Mouse (Mus musculus): ENCODE measurements around the gene Klk6.

DNA sequence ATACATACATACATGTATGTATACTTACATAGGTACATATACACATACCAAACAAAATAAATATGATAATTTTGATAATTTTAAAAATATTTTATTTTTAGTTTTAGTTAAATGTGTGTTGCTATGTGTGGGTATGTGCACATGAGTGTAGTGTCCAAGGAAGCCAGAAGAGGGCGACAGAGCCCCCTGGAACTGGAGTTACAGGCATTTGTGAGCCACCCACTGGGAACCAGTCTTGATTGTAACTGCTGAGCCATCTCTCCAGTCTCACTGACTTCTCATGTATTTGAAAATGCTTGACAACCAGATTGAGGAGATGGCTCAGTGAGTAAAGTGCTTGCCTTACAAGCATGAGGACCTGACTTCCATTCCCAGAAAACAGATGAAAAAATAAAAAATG, 54.0 kb downstream of the Klk6 start:
- TF ChIP-seq CTCF (IDR thresholded peaks at IDR 0.05; ENCODE audit: control insufficient read depth, insufficient read depth, insufficient replicate concordance, low read depth, low read length) (peak; percentile 12; the same call in 1 of the 2 replicates), POLR2A (IDR thresholded peaks at IDR 0.05; ENCODE audit: control insufficient read depth, low read depth, low read length) (no peak)

Data from testis, adult 2 months (tissue).